Mouse (Mus musculus) layer of hippocampus, postnatal 14 days (tissue): ENCODE results near the gene Dlx5. TPM values are rescaled to one million over a fixed set of nuclear protein-coding genes. Genes with fewer than 3 reads are reported as not detected.

Experiments used
- DNase-seq, 2 experiments: peaks; one replicate each; pipeline ENCODE4 v3.0.0; 2021 to 2022; ENCODE audit warnings: low spot score in 2 of 2, mixed read lengths in 1 of 2
- total RNA-seq, 2 experiments: library from RNA; stranded (reverse); gene quantifications; 2 replicates each; pipeline ENCODE4 v1.2.3; 2021

The Dlx5 gene
- total RNA-seq, 2 experiments from 2014 or later, result 4.7 to 6.1 TPM

- no peak for DNase-seq
These were observed 21.3 kb downstream of the Dlx5 start for GRCm38 (mm10) chr6:6860411-6861085.

- no peak for DNase-seq
These were observed 21.9 kb downstream of the Dlx5 start for GRCm38 (mm10) chr6:6859950-6860410.

- DNase-seq, result no peak
These were observed 22.6 kb downstream of the Dlx5 start for GRCm38 (mm10) chr6:6859111-6859949.

GRCm38 (mm10) chr6:6858571-6858970, 23.3 kb downstream of the Dlx5 start:
- DNase-seq, result no peak

GRCm38 (mm10) chr6:6857766-6858165, 24.1 kb downstream of the Dlx5 start:
- no peak for DNase-seq

GRCm38 (mm10) chr6:6856881-6857280, 25.0 kb downstream of the Dlx5 start:
- DNase-seq, result no peak

GRCm38 (mm10) chr6:6856316-6856715, 25.6 kb downstream of the Dlx5 start:
- DNase-seq, result no peak

- no peak for DNase-seq
These were observed 26.1 kb downstream of the Dlx5 start for GRCm38 (mm10) chr6:6855746-6856185.

GRCm38 (mm10) chr6:6854902-6855745, 26.8 kb downstream of the Dlx5 start:
- DNase-seq, result no peak

- DNase-seq, result no peak
These were observed 27.7 kb downstream of the Dlx5 start for GRCm38 (mm10) chr6:6854176-6854575.

GRCm38 (mm10) chr6:6852944-6853343, 28.9 kb downstream of the Dlx5 start:
- no peak for DNase-seq

- no peak for DNase-seq
These were observed 30.7 kb downstream of the Dlx5 start for GRCm38 (mm10) chr6:6851166-6851565.

GRCm38 (mm10) chr6:6850324-6851060, 31.4 kb downstream of the Dlx5 start:
- DNase-seq, result no peak

GRCm38 (mm10) chr6:6849744-6850143, 32.1 kb downstream of the Dlx5 start:
- no peak for DNase-seq

GRCm38 (mm10) chr6:6848541-6848940, 33.3 kb downstream of the Dlx5 start:
- no peak for DNase-seq

GRCm38 (mm10) chr6:6833301-6833700, 48.6 kb downstream of the Dlx5 start:
- DNase-seq, result no peak

GRCm38 (mm10) chr6:6830446-6830845, 51.4 kb downstream of the Dlx5 start:
- no peak for DNase-seq
